Mouse (Mus musculus) embryonic facial prominence, embryonic 13.5 days (tissue): Measurements from ENCODE around the gene Zdhhc11. TPM values are rescaled to one million over a fixed set of nuclear protein-coding genes. Genes with fewer than 3 reads are reported as not detected.

Source experiments
- ATAC-seq: fragments of 200-750 bp; cut with Nextera tagmentation; 2 replicates; pipeline ENCODE4 v1.8.0; 2017; ENCODE audit warnings: low read depth; ENCODE audit not compliant: insufficient number of reproducible peaks, insufficient read depth, low FRiP score, low TSS enrichment
- H3K27ac ChIP-seq: fragments of 300-500 bp; sonication (generic); 2 replicates; pipeline ENCODE4 v1.5.1; 2015; ENCODE audit warnings: moderate library complexity, mild to moderate bottlenecking, inconsistent platforms
- H3K27me3 ChIP-seq: fragments of 300-500 bp; sonication (generic); 2 replicates; pipeline ENCODE4 v1.6.1; 2015; ENCODE audit warnings: mild to moderate bottlenecking, inconsistent platforms
- H3K36me3 ChIP-seq: fragments of 300-500 bp; sonication (generic); 2 replicates; pipeline ENCODE4 v1.6.1; 2015; ENCODE audit warnings: mild to moderate bottlenecking, inconsistent platforms
- H3K4me1 ChIP-seq: fragments of 300-500 bp; sonication (generic); 2 replicates; pipeline ENCODE4 v1.6.1; 2015; ENCODE audit warnings: inconsistent platforms
- H3K4me2 ChIP-seq: fragments of 300-500 bp; sonication (generic); 2 replicates; pipeline ENCODE4 v1.6.1; 2015; ENCODE audit warnings: moderate library complexity, mild to moderate bottlenecking, inconsistent platforms
- H3K4me3 ChIP-seq: fragments of 300-500 bp; sonication (generic); 2 replicates; pipeline ENCODE4 v1.5.1; 2015; ENCODE audit warnings: mild to moderate bottlenecking, inconsistent platforms
- H3K9ac ChIP-seq: fragments of 300-500 bp; sonication (generic); 2 replicates; pipeline ENCODE4 v1.6.1; 2015; ENCODE audit warnings: mild to moderate bottlenecking, inconsistent platforms
- H3K9me3 ChIP-seq: fragments of 300-500 bp; sonication (generic); 2 replicates; pipeline ENCODE4 v1.6.1; 2016; ENCODE audit warnings: inconsistent platforms
- WGBS: fragments of 180-500 bp; shearing (Covaris S2); methylation state at CpG from one replicate; pipeline ENCODE4 v1.1.7; 2015; ENCODE audit warnings: mixed read lengths; 5-methylcytosine and 5-hydroxymethylcytosine counted together
- microRNA-seq: library from miRNA; unstranded; fragments of <30 nt; microRNA quantifications from one replicate; pipeline ENCODE4, GENCODE M21; 2016
- polyA plus RNA-seq: library from polyadenylated mRNA; unstranded; fragments of >200 nt; fragmentation: Nextera tagmentation; extraction: Ambion mirVana; gene quantifications from 2 replicates; pipeline ENCODE4 v1.2.1, GENCODE M21; 2015

Gene Zdhhc11
- polyA plus RNA-seq, 1 experiment from 2014 or later = not detected

GRCm38 (mm10) chr13:74030691-74031090 is 67.0 kb downstream of the Zdhhc11 start:
- no peak for ATAC-seq
- Histone ChIP-seq H3K36me3 (0 out of 2 replicates have a peak, but pooled peaks cover 3% of the 10 kb centered on the region), H3K4me2 (no peak overlapping the region), H3K4me3 (no peak overlapping the region), H3K9me3 (no peaks in the 10 kb centered on the region), H3K27ac (no peak overlapping the region), H3K9ac (no peak overlapping the region), H3K27me3 (no peaks in the 10 kb centered on the region), H3K4me1 (no peaks in the 10 kb centered on the region)
- 83% methylated on average over 7 of the region's 7 CpGs for WGBS

- Histone ChIP-seq H3K9ac (no peak overlapping the region), H3K27me3 (no peaks in the 10 kb centered on the region), H3K27ac (no peak overlapping the region), H3K4me3 (no peak overlapping the region), H3K9me3 (no peaks in the 10 kb centered on the region), H3K4me2 (no peak overlapping the region), H3K36me3 (0 out of 2 replicates have a peak, but pooled peaks cover 7% of the 10 kb centered on the region), H3K4me1 (no peaks in the 10 kb centered on the region)
- WGBS = 87% methylated on average over 8 of the region's 8 CpGs
- ATAC-seq = no peak
These were observed 67.5 kb downstream of the Zdhhc11 start for GRCm38 (mm10) chr13:74031133-74031532.

- WGBS = 81% methylated on average over 2 of the region's 2 CpGs
- no peak overlapping the region for H3K4me3 ChIP-seq
These were observed 71.1 kb downstream of the Zdhhc11 start for GRCm38 (mm10) chr13:74034756-74035155.

GRCm38 (mm10) chr13:74035776-74036175 is 72.1 kb downstream of the Zdhhc11 start:
- no peak overlapping the region for H3K27ac ChIP-seq
- H3K36me3 ChIP-seq = peaks cover 43% of the 10 kb centered on the region
- no peak overlapping the region for H3K4me3 ChIP-seq
- no peak overlapping the region for H3K4me2 ChIP-seq
- H3K27me3 ChIP-seq = no peaks in the 10 kb centered on the region
- WGBS = 91% methylated on average over 2 of the region's 2 CpGs
- no peaks in the 10 kb centered on the region for H3K9me3 ChIP-seq
- no peak for ATAC-seq
- H3K9ac ChIP-seq = no peak overlapping the region
- H3K4me1 ChIP-seq = no peaks in the 10 kb centered on the region

More at GRCm38 (mm10) chr13:74034756-74035155, 71.1 kb downstream of the Zdhhc11 start:
- no peak for ATAC-seq
- no peaks in the 10 kb centered on the region for H3K9me3 ChIP-seq
- no peaks in the 10 kb centered on the region for H3K4me1 ChIP-seq
- peaks cover 33% of the 10 kb centered on the region for H3K36me3 ChIP-seq
- H3K27me3 ChIP-seq = no peaks in the 10 kb centered on the region
- H3K9ac ChIP-seq = no peak overlapping the region
- no peak overlapping the region for H3K4me2 ChIP-seq
- no peak overlapping the region for H3K27ac ChIP-seq

- Histone ChIP-seq H3K27ac (no peak overlapping the region), H3K36me3 (peaks cover 74% of the 10 kb centered on the region)
These were observed 76.3 kb downstream of the Zdhhc11 start for GRCm38 (mm10) chr13:74039926-74040325.

More at GRCm38 (mm10) chr13:74039926-74040325, 76.3 kb downstream of the Zdhhc11 start:
- no peak for ATAC-seq
- H3K4me2 ChIP-seq = no peak overlapping the region
- no peak overlapping the region for H3K9ac ChIP-seq
- H3K9me3 ChIP-seq = no peaks in the 10 kb centered on the region
- WGBS = 83% methylated on average over 3 of the region's 3 CpGs
- H3K4me1 ChIP-seq = no peaks in the 10 kb centered on the region
- no peak overlapping the region for H3K4me3 ChIP-seq
- H3K27me3 ChIP-seq = no peaks in the 10 kb centered on the region

Small RNA genes within 50 kb of the gene (microRNA-seq; reads per million reads assigned to microRNA genes)
- not detected for gene Gm25197

Other genes starting within 250 kb of the Zdhhc11 start
- gene Slc12a7, start 230.8 kb upstream of the Zdhhc11 start, polyA plus RNA-seq = 21.5 and 24.9 TPM in 2 replicates
- 40.6 and 44.9 TPM in 2 replicates for gene Nkd2, start 116.2 kb upstream of the Zdhhc11 start, polyA plus RNA-seq
- 42.6 and 46.0 TPM in 2 replicates for gene Trip13, start 26.1 kb upstream of the Zdhhc11 start, polyA plus RNA-seq
- gene Brd9, start 26.0 kb upstream of the Zdhhc11 start, polyA plus RNA-seq = 63.5 and 68.6 TPM in 2 replicates
- gene Tppp, start 45.6 kb downstream of the Zdhhc11 start, polyA plus RNA-seq = 1.1 and 1.6 TPM in 2 replicates
- 12.7 and 14.6 TPM in 2 replicates for gene Cep72, start 98.4 kb downstream of the Zdhhc11 start, polyA plus RNA-seq
- not detected in 2 replicates for gene Slc9a3, start 157.6 kb downstream of the Zdhhc11 start, polyA plus RNA-seq
- 76.9 and 91.6 TPM in 2 replicates for gene Exoc3, start 244.9 kb downstream of the Zdhhc11 start, polyA plus RNA-seq